Mouse (Mus musculus) liver (tissue): Measurements from ENCODE around the gene Ppp1r9a.
"Not testable (repeated sequence)": the region's sequence is repeated elsewhere in the genome, so short reads cannot be mapped to it uniquely, and the experiment has no call there.

ENCODE experiments used
- DNase-seq: peaks from one replicate; pipeline ENCODE4 v3.0.0-alpha.2; 2020; ENCODE audit warnings: mixed read lengths

Ppp1r9a gene

GRCm38 (mm10) chr6:4902674-4903324 lies at the start of gene Ppp1r9a:
Gene Ppp1r9a (plus strand): TSS chr6:4902917.
- DNase-seq, result peak; percentile 54

- no peak for DNase-seq
These were observed 47.5 kb upstream of the Ppp1r9a start for GRCm38 (mm10) chr6:4855236-4855635.

- DNase-seq, result peak; percentile 9
These were observed 45.8 kb upstream of the Ppp1r9a start for GRCm38 (mm10) chr6:4856919-4857318.

GRCm38 (mm10) chr6:4884316-4884715 lies 18.4 kb upstream of the Ppp1r9a start:
- DNase-seq, result no peak

GRCm38 (mm10) chr6:4889544-4889943 lies 13.2 kb upstream of the Ppp1r9a start:
- DNase-seq, result no peak

- DNase-seq, result no peak
These were observed 10.3 kb upstream of the Ppp1r9a start for GRCm38 (mm10) chr6:4892417-4892816.

- not testable (repeated sequence) for DNase-seq
These were observed 9.4 kb upstream of the Ppp1r9a start for GRCm38 (mm10) chr6:4893312-4893711.

- DNase-seq, result no peak
These were observed 2.8 kb upstream of the Ppp1r9a start for GRCm38 (mm10) chr6:4899906-4900305.

- DNase-seq, result peak; percentile 41
These were observed 773 bp downstream of the Ppp1r9a start for GRCm38 (mm10) chr6:4903325-4904054.

- DNase-seq, result peak; percentile 24
These were observed 1.3 kb downstream of the Ppp1r9a start for GRCm38 (mm10) chr6:4904055-4904450.

- DNase-seq, result no peak
These were observed 7.4 kb downstream of the Ppp1r9a start for GRCm38 (mm10) chr6:4910042-4910634.

GRCm38 (mm10) chr6:4918470-4918869 lies 15.8 kb downstream of the Ppp1r9a start:
- DNase-seq, result no peak

- DNase-seq, result not testable (repeated sequence)
These were observed 21.1 kb downstream of the Ppp1r9a start for GRCm38 (mm10) chr6:4923791-4924190.

GRCm38 (mm10) chr6:4925966-4926687 lies 23.4 kb downstream of the Ppp1r9a start:
- no peak for DNase-seq

- DNase-seq, result no peak
These were observed 27.6 kb downstream of the Ppp1r9a start for GRCm38 (mm10) chr6:4930321-4930720.

GRCm38 (mm10) chr6:4938901-4939300 lies 36.2 kb downstream of the Ppp1r9a start:
- no peak for DNase-seq

- no peak for DNase-seq
These were observed 37.4 kb downstream of the Ppp1r9a start for GRCm38 (mm10) chr6:4940086-4940485.

GRCm38 (mm10) chr6:4940639-4941038 lies 37.9 kb downstream of the Ppp1r9a start:
- no peak for DNase-seq

GRCm38 (mm10) chr6:4943821-4944220 lies 41.1 kb downstream of the Ppp1r9a start:
- no peak for DNase-seq

- DNase-seq, result no peak
These were observed 45.3 kb downstream of the Ppp1r9a start for GRCm38 (mm10) chr6:4948056-4948455.

GRCm38 (mm10) chr6:4949701-4950100 lies 47.0 kb downstream of the Ppp1r9a start:
- no peak for DNase-seq

GRCm38 (mm10) chr6:4953028-4953719 lies 50.5 kb downstream of the Ppp1r9a start:
- no peak for DNase-seq

GRCm38 (mm10) chr6:4956651-4957050 lies 53.9 kb downstream of the Ppp1r9a start:
- DNase-seq, result no peak
